Mouse (Mus musculus) neural tube, embryonic 11.5 days (tissue): ENCODE data around the gene Arap1. TPM values are rescaled to one million over a fixed set of nuclear protein-coding genes. Genes with fewer than 3 reads are reported as not detected.

ENCODE experiments used
- ATAC-seq: fragments of 200-750 bp; cut with Nextera tagmentation; 2 replicates; pipeline ENCODE4 v1.8.0; 2017; ENCODE audit warnings: moderate number of reproducible peaks, mild to moderate bottlenecking, moderate TSS enrichment, moderate library complexity; ENCODE audit not compliant: insufficient read depth, low FRiP score, low TSS enrichment
- DNase-seq: peaks from one replicate; pipeline ENCODE4 v3.0.0-alpha.2; 2015; ENCODE audit warnings: low spot score
- H3K27ac ChIP-seq: fragments of 300-500 bp; sonication (generic); 2 replicates; pipeline ENCODE4 v1.5.1; 2014; ENCODE audit warnings: low read depth, mild to moderate bottlenecking, low read length
- H3K27me3 ChIP-seq: fragments of 300-500 bp; sonication (generic); 2 replicates; pipeline ENCODE4 v1.6.1; 2014; ENCODE audit warnings: mild to moderate bottlenecking, low read length, mixed read lengths; ENCODE audit not compliant: control insufficient read depth, insufficient read depth
- H3K36me3 ChIP-seq: fragments of 300-500 bp; sonication (generic); 2 replicates; pipeline ENCODE4 v1.6.1; 2014; ENCODE audit warnings: mild to moderate bottlenecking, low read length, moderate library complexity, mixed read lengths; ENCODE audit not compliant: control insufficient read depth, insufficient read depth
- H3K4me1 ChIP-seq: fragments of 300-500 bp; sonication (generic); 2 replicates; pipeline ENCODE4 v1.6.1; 2014; ENCODE audit warnings: low read length, mixed read lengths; ENCODE audit not compliant: control insufficient read depth, insufficient read depth
- H3K4me2 ChIP-seq: fragments of 300-500 bp; sonication (generic); 2 replicates; pipeline ENCODE4 v1.6.1; 2014; ENCODE audit warnings: low read depth, mild to moderate bottlenecking, moderate library complexity
- H3K4me3 ChIP-seq: fragments of 300-500 bp; sonication (generic); 2 replicates; pipeline ENCODE4 v1.5.1; 2014; ENCODE audit warnings: low read depth, low read length
- H3K9ac ChIP-seq: fragments of 300-500 bp; sonication (generic); 2 replicates; pipeline ENCODE4 v1.6.1; 2014; ENCODE audit warnings: mild to moderate bottlenecking, low read length
- H3K9me3 ChIP-seq: fragments of 300-500 bp; sonication (generic); 2 replicates; pipeline ENCODE4 v1.6.1; 2016; ENCODE audit warnings: low read length; ENCODE audit not compliant: control insufficient read depth
- WGBS: fragments of 180-500 bp; shearing (Covaris S2); extraction: QIAGEN DNeasy Blood & Tissue Kit; methylation state at CpG from one replicate; pipeline ENCODE4 v1.1.7; 2014; 5-methylcytosine and 5-hydroxymethylcytosine counted together
- polyA plus RNA-seq: library from polyadenylated mRNA; unstranded; fragments of >200 nt; fragmentation: Nextera tagmentation; extraction: Ambion mirVana; gene quantifications from 2 replicates; pipeline ENCODE4 v1.2.1, GENCODE M21; 2014

Gene Arap1
- polyA plus RNA-seq, 1 experiment from 2014 or later, result 11.2 TPM

DNA sequence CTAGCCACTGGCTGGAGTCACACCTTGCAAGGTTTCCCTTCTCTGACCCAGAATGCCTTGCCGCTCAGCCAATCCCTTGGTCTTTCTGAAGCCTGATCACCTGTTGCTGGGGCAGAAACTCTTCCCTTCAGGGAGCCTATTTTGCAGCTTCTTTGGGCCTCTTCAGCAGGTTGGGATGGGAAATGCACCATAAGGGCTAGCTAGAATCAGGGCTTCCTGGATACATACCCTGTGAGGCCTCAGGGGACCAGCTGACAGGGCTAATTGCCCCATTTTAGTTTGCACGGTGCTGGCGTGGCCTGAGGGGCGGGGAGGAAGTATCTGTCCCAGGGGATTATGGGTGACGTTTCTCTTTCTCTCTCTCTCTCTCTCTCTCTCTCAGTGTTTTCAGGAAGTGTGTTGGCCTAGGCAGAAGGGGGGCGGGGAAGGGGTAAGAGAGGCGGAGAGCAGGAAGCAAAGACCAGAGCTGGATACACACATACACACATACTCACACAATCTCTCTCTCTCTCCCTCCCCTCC, 29.9 kb downstream of the Arap1 start:
- no peaks in the 10 kb centered on the region for H3K9me3 ChIP-seq
- H3K4me2 ChIP-seq, result no peak overlapping the region
- peak; percentile 25 for DNase-seq
- no peaks in the 10 kb centered on the region for H3K36me3 ChIP-seq
- no peak overlapping the region for H3K27ac ChIP-seq
- no peak overlapping the region for H3K9ac ChIP-seq
- no peak overlapping the region for H3K4me3 ChIP-seq
- no peak for ATAC-seq
- no peaks in the 10 kb centered on the region for H3K4me1 ChIP-seq
- WGBS, result 36% methylated on average over 7 of the region's 7 CpGs
- H3K27me3 ChIP-seq, result no peaks in the 10 kb centered on the region

- Histone ChIP-seq H3K9me3 (no peaks in the 10 kb centered on the region), H3K9ac (no peak overlapping the region), H3K4me3 (no peak overlapping the region), H3K4me1 (no peaks in the 10 kb centered on the region), H3K4me2 (no peak overlapping the region), H3K27ac (no peak overlapping the region), H3K36me3 (no peaks in the 10 kb centered on the region), H3K27me3 (no peaks in the 10 kb centered on the region)
- no peak for ATAC-seq
- 79% methylated on average over 3 of the region's 3 CpGs for WGBS
- no peak for DNase-seq
Measured at GRCm38 (mm10) chr7:101378285-101378684, 30.4 kb downstream of the Arap1 start.

DNA sequence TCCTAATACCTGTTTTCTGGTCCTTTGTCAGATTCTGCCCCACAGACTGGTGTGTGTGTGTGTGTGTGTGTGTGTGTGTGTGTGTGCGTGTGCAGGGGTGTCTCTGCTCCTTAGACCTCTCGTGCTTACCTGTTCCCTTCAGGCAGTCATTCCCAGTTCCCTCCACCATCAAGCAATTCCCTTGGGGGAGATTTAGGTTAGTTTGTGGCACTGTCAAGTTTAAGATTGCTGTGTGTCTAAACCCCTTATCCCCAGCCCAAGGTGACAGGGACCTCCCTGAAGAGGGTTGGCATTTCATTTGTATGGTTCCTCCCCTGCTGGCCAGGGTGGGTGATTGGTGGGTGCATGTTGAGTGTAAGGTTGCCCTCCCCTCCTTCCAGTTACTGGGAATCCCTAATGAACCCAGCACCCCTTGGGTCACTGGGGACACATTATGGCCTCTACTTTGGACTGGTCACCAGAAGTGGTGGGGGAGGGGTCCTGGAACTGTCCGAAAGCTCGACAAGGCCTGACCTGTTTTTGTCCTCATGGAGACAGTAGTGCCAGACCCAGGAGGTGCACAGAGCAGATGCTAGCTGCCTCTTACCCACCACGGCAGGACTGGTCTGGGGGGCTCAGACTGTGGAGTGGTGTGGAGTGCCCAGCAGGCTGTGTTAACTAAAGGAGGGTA, 31.1 kb downstream of the Arap1 start:
- no peak overlapping the region for H3K9ac ChIP-seq
- WGBS, result 65% methylated on average over 5 of the region's 5 CpGs
- H3K36me3 ChIP-seq, result no peaks in the 10 kb centered on the region
- DNase-seq (no peak), ATAC-seq (no peak)
- H3K27me3 ChIP-seq, result no peaks in the 10 kb centered on the region
- no peak overlapping the region for H3K27ac ChIP-seq
- no peaks in the 10 kb centered on the region for H3K9me3 ChIP-seq
- H3K4me2 ChIP-seq, result no peak overlapping the region
- H3K4me3 ChIP-seq, result no peak overlapping the region
- no peaks in the 10 kb centered on the region for H3K4me1 ChIP-seq

DNA sequence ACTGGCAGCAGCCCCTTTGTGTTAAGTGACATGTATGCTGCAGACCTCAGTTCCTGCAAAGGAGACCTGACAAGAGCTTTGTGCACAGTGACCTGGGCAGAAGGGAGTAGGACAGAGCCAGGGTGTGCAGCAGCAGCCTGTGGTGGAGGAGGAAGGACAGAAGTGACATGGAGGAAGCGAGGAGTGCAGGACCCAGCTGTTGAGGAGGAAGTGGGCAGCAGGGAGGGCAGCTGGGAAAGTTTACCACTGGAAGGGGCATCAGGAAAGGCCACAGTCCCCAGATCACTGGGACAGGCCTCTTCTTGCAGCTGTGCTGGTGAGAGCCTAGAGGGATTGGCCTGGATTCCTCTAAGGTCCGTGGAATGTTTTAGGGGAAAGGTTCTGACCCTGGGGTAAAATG, 31.9 kb downstream of the Arap1 start:
- H3K9me3 ChIP-seq, result no peaks in the 10 kb centered on the region
- 67% methylated on average over 2 of the region's 2 CpGs for WGBS
- H3K9ac ChIP-seq, result no peak overlapping the region
- H3K36me3 ChIP-seq, result no peaks in the 10 kb centered on the region
- no peak overlapping the region for H3K4me2 ChIP-seq
- no peak overlapping the region for H3K4me3 ChIP-seq
- no peak overlapping the region for H3K27ac ChIP-seq
- no peaks in the 10 kb centered on the region for H3K27me3 ChIP-seq
- ATAC-seq (no peak), DNase-seq (no peak)
- H3K4me1 ChIP-seq, result no peaks in the 10 kb centered on the region

- no peaks in the 10 kb centered on the region for H3K36me3 ChIP-seq
- no peak overlapping the region for H3K4me2 ChIP-seq
- no peaks in the 10 kb centered on the region for H3K9me3 ChIP-seq
- H3K27ac ChIP-seq, result no peak overlapping the region
- no peak overlapping the region for H3K9ac ChIP-seq
- 80% methylated on average over 6 of the region's 6 CpGs for WGBS
- no peak overlapping the region for H3K4me3 ChIP-seq
- ATAC-seq (no peak), DNase-seq (no peak)
- peaks cover 4% of the 10 kb centered on the region; the same call in 1 of the 2 replicates for H3K4me1 ChIP-seq
- no peaks in the 10 kb centered on the region for H3K27me3 ChIP-seq
Measured at GRCm38 (mm10) chr7:101381512-101381911, 33.6 kb downstream of the Arap1 start.

GRCm38 (mm10) chr7:101382378-101382777, 34.5 kb downstream of the Arap1 start:
- H3K9me3 ChIP-seq, result no peaks in the 10 kb centered on the region
- no peak overlapping the region for H3K9ac ChIP-seq
- no peak for DNase-seq
- no peak for ATAC-seq
- H3K27ac ChIP-seq, result no peak overlapping the region
- WGBS, result 73% methylated on average over 8 of the region's 8 CpGs
- H3K4me2 ChIP-seq, result no peak overlapping the region
- no peaks in the 10 kb centered on the region for H3K27me3 ChIP-seq
- no peak overlapping the region for H3K4me3 ChIP-seq
- no peaks in the 10 kb centered on the region for H3K36me3 ChIP-seq
- H3K4me1 ChIP-seq, result peaks cover 4% of the 10 kb centered on the region; the same call in 1 of the 2 replicates

DNA sequence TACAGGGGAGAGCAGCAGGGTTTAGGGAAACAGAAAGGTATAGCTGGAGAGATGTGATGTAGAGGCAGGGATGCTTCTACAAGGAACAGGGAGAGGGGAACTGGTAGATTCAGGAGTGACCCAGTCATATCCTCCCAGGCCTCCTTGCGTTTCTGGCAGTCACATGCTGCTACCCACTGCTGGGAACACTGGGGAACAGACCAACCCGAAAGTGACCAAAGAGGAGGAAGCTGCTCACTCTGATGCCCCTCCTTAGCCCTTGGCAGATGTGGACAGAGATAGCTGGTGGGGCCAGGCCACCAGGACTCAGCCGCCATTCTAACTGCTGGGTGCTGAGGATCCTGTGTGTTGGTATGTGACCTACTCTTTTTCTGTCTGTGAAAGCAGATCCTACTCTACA, 35.9 kb downstream of the Arap1 start:
- ATAC-seq (no peak), DNase-seq (no peak)
- no peaks in the 10 kb centered on the region for H3K27me3 ChIP-seq
- no peak overlapping the region for H3K9ac ChIP-seq
- peaks cover 4% of the 10 kb centered on the region; the same call in 1 of the 2 replicates for H3K4me1 ChIP-seq
- H3K27ac ChIP-seq, result no peak overlapping the region
- no peaks in the 10 kb centered on the region for H3K9me3 ChIP-seq
- no peak overlapping the region for H3K4me2 ChIP-seq
- H3K4me3 ChIP-seq, result no peak overlapping the region
- WGBS, result 74% methylated on average over 3 of the region's 3 CpGs
- H3K36me3 ChIP-seq, result no peaks in the 10 kb centered on the region

- 65% methylated on average over 10 of the region's 10 CpGs for WGBS
- Histone ChIP-seq H3K27ac (no peak overlapping the region), H3K36me3 (no peaks in the 10 kb centered on the region), H3K9ac (no peak overlapping the region), H3K4me1 (peaks cover 4% of the 10 kb centered on the region; the same call in 1 of the 2 replicates), H3K4me3 (no peak overlapping the region), H3K27me3 (no peaks in the 10 kb centered on the region), H3K9me3 (no peaks in the 10 kb centered on the region), H3K4me2 (no peak overlapping the region)
- DNase-seq (no peak), ATAC-seq (no peak)
Measured at GRCm38 (mm10) chr7:101384931-101385330, 37.1 kb downstream of the Arap1 start.

GRCm38 (mm10) chr7:101385331-101385733, 37.5 kb downstream of the Arap1 start:
- Histone ChIP-seq H3K9me3 (no peaks in the 10 kb centered on the region), H3K9ac (no peak overlapping the region), H3K4me2 (no peak overlapping the region), H3K4me1 (peaks cover 4% of the 10 kb centered on the region; the same call in 1 of the 2 replicates), H3K27ac (no peak overlapping the region), H3K27me3 (no peaks in the 10 kb centered on the region), H3K36me3 (no peaks in the 10 kb centered on the region), H3K4me3 (no peak overlapping the region)
- ATAC-seq (no peak), DNase-seq (no peak)
- 43% methylated on average over 6 of the region's 6 CpGs for WGBS
